Mouse (Mus musculus) liver, embryonic 16.5 days (tissue): ENCODE data around the gene Snx29. TPM values are rescaled to one million over a fixed set of nuclear protein-coding genes. Genes with fewer than 3 reads are reported as not detected.
"Not testable (repeated sequence)": the region's sequence is repeated elsewhere in the genome, so short reads cannot be mapped to it uniquely, and the experiment has no call there.

Experiments used
- ATAC-seq: fragments of 200-750 bp; cut with Nextera tagmentation; 2 replicates; pipeline ENCODE4 v1.8.0; 2017; ENCODE audit warnings: low read depth, mild to moderate bottlenecking, moderate number of reproducible peaks, moderate library complexity
- H3K27ac ChIP-seq: fragments of 300-500 bp; sonication (generic); 2 replicates; pipeline ENCODE4 v1.5.1; 2014; ENCODE audit warnings: mild to moderate bottlenecking, low read length
- H3K27me3 ChIP-seq: fragments of 300-500 bp; sonication (generic); 2 replicates; pipeline ENCODE4 v1.6.1; 2014; ENCODE audit warnings: low read depth, low read length, mixed read lengths; ENCODE audit not compliant: control insufficient read depth, insufficient read depth
- H3K36me3 ChIP-seq: fragments of 300-500 bp; sonication (generic); 2 replicates; pipeline ENCODE4 v1.6.1; 2014; ENCODE audit warnings: mild to moderate bottlenecking; ENCODE audit not compliant: control insufficient read depth, insufficient read depth
- H3K4me1 ChIP-seq: fragments of 300-500 bp; sonication (generic); 2 replicates; pipeline ENCODE4 v1.6.1; 2014; ENCODE audit warnings: low read depth, low read length, mixed read lengths; ENCODE audit not compliant: control insufficient read depth
- H3K4me2 ChIP-seq: fragments of 300-500 bp; sonication (generic); 2 replicates; pipeline ENCODE4 v1.6.1; 2014; ENCODE audit warnings: low read depth, low read length, mixed read lengths
- H3K4me3 ChIP-seq: fragments of 300-500 bp; sonication (generic); 2 replicates; pipeline ENCODE4 v1.5.1; 2014; ENCODE audit warnings: low read depth, mild to moderate bottlenecking, low read length
- H3K9ac ChIP-seq: fragments of 300-500 bp; sonication (generic); 2 replicates; pipeline ENCODE4 v1.6.1; 2014; ENCODE audit warnings: low read depth, low read length
- H3K9me3 ChIP-seq: fragments of 300-500 bp; sonication (generic); replicated peaks from 2 replicates; pipeline ENCODE4 v1.6.1; 2016; ENCODE audit warnings: low read length; ENCODE audit not compliant: control insufficient read depth
- WGBS: fragments of 180-500 bp; shearing (Covaris S2); extraction: QIAGEN DNeasy Blood & Tissue Kit; methylation state at CpG from one replicate; pipeline ENCODE4 v1.1.7; 2014; ENCODE audit not compliant: insufficient replicate concordance; 5-methylcytosine and 5-hydroxymethylcytosine counted together
- polyA plus RNA-seq: library from polyadenylated mRNA; unstranded; fragments of >200 nt; fragmentation: Nextera tagmentation; extraction: Ambion mirVana; gene quantifications from 2 replicates; pipeline ENCODE4 v1.2.1, GENCODE M21; 2015

The Snx29 gene
- polyA plus RNA-seq, 1 experiment from 2014 or later, result 4.6 TPM

GRCm38 (mm10) chr16:11442534-11442933 is 119.8 kb downstream of the Snx29 start:
- Histone ChIP-seq H3K27me3 (no peaks in the 10 kb centered on the region), H3K9ac (no peak overlapping the region), H3K27ac (no peak overlapping the region), H3K4me3 (no peak overlapping the region), H3K9me3 (no peaks in the 10 kb centered on the region), H3K4me1 (no peaks in the 10 kb centered on the region; the same call in 1 of the 2 replicates), H3K4me2 (no peak overlapping the region), H3K36me3 (no peaks in the 10 kb centered on the region)
- no peak for ATAC-seq

- Histone ChIP-seq H3K4me1 (no peaks in the 10 kb centered on the region), H3K27me3 (no peaks in the 10 kb centered on the region), H3K9ac (no peak overlapping the region), H3K36me3 (no peaks in the 10 kb centered on the region), H3K4me3 (no peak overlapping the region), H3K9me3 (no peaks in the 10 kb centered on the region), H3K27ac (no peak overlapping the region), H3K4me2 (no peak overlapping the region)
- 74% methylated on average over 1 of the region's 1 CpGs for WGBS
- ATAC-seq, result no peak
Measured at GRCm38 (mm10) chr16:11444626-11445025, 121.9 kb downstream of the Snx29 start.

GRCm38 (mm10) chr16:11446977-11447376 is 124.3 kb downstream of the Snx29 start:
- no peaks in the 10 kb centered on the region for H3K27me3 ChIP-seq
- no peak overlapping the region for H3K27ac ChIP-seq
- ATAC-seq, result no peak
- H3K4me3 ChIP-seq, result no peak overlapping the region
- H3K9me3 ChIP-seq, result no peaks in the 10 kb centered on the region
- WGBS, result 74% methylated on average over 4 of the region's 4 CpGs
- H3K4me2 ChIP-seq, result no peak overlapping the region
- no peaks in the 10 kb centered on the region for H3K4me1 ChIP-seq
- H3K9ac ChIP-seq, result no peak overlapping the region
- no peaks in the 10 kb centered on the region for H3K36me3 ChIP-seq

GRCm38 (mm10) chr16:11447905-11448304 is 125.2 kb downstream of the Snx29 start:
- no peak overlapping the region for H3K4me3 ChIP-seq
- H3K9ac ChIP-seq, result no peak overlapping the region
- H3K4me2 ChIP-seq, result no peak overlapping the region
- no peaks in the 10 kb centered on the region for H3K36me3 ChIP-seq
- H3K27ac ChIP-seq, result no peak overlapping the region
- 74% methylated on average over 5 of the region's 5 CpGs for WGBS
- H3K4me1 ChIP-seq, result no peaks in the 10 kb centered on the region
- H3K9me3 ChIP-seq, result no peaks in the 10 kb centered on the region
- no peak for ATAC-seq
- H3K27me3 ChIP-seq, result no peaks in the 10 kb centered on the region

GRCm38 (mm10) chr16:11448696-11449095 is 126.0 kb downstream of the Snx29 start:
- not testable (repeated sequence) for H3K27me3 ChIP-seq, H3K4me3 ChIP-seq, H3K9ac ChIP-seq, H3K4me1 ChIP-seq, ATAC-seq, H3K9me3 ChIP-seq, H3K27ac ChIP-seq, H3K36me3 ChIP-seq, H3K4me2 ChIP-seq
- WGBS, result 58% methylated on average over 4 of the region's 4 CpGs

- H3K27ac ChIP-seq, result no peak overlapping the region
- H3K9ac ChIP-seq, result no peak overlapping the region
- no peaks in the 10 kb centered on the region for H3K36me3 ChIP-seq
- no peaks in the 10 kb centered on the region for H3K9me3 ChIP-seq
- ATAC-seq, result no peak
- H3K27me3 ChIP-seq, result no peaks in the 10 kb centered on the region
- no peak overlapping the region for H3K4me2 ChIP-seq
- WGBS, result 72% methylated on average over 4 of the region's 4 CpGs
- no peaks in the 10 kb centered on the region for H3K4me1 ChIP-seq
- no peak overlapping the region for H3K4me3 ChIP-seq
Measured at GRCm38 (mm10) chr16:11449344-11449743, 126.6 kb downstream of the Snx29 start.

- WGBS, result 77% methylated on average over 4 of the region's 4 CpGs
- H3K4me2 ChIP-seq, result no peak overlapping the region
Measured at GRCm38 (mm10) chr16:11450626-11451025, 127.9 kb downstream of the Snx29 start.

GRCm38 (mm10) chr16:11454871-11455270 is 132.2 kb downstream of the Snx29 start:
- ATAC-seq, result no peak
- Histone ChIP-seq H3K4me3 (no peak overlapping the region), H3K36me3 (no peaks in the 10 kb centered on the region), H3K4me1 (peaks cover 6% of the 10 kb centered on the region; the same call in 1 of the 2 replicates), H3K9me3 (no peaks in the 10 kb centered on the region), H3K27ac (no peak overlapping the region), H3K9ac (no peak overlapping the region), H3K27me3 (no peaks in the 10 kb centered on the region), H3K4me2 (no peak overlapping the region)
- 81% methylated on average over 4 of the region's 4 CpGs for WGBS

More at GRCm38 (mm10) chr16:11450626-11451025, 127.9 kb downstream of the Snx29 start:
- H3K4me3 ChIP-seq, result no peak overlapping the region
- H3K27me3 ChIP-seq, result no peaks in the 10 kb centered on the region
- no peaks in the 10 kb centered on the region for H3K36me3 ChIP-seq
- H3K4me1 ChIP-seq, result no peaks in the 10 kb centered on the region
- H3K9me3 ChIP-seq, result no peaks in the 10 kb centered on the region
- ATAC-seq, result no peak
- no peak overlapping the region for H3K9ac ChIP-seq
- H3K27ac ChIP-seq, result no peak overlapping the region

GRCm38 (mm10) chr16:11455545-11456140 is 132.9 kb downstream of the Snx29 start:
- Histone ChIP-seq H3K9ac (no peak overlapping the region), H3K36me3 (no peaks in the 10 kb centered on the region), H3K4me1 (peaks cover 6% of the 10 kb centered on the region; the same call in 1 of the 2 replicates), H3K27ac (peak overlapping the region; percentile 51; the same call in 1 of the 2 replicates), H3K4me3 (no peak overlapping the region), H3K27me3 (no peaks in the 10 kb centered on the region), H3K4me2 (no peak overlapping the region), H3K9me3 (no peaks in the 10 kb centered on the region)
- no peak for ATAC-seq
- 59% methylated on average over 5 of the region's 5 CpGs for WGBS
